Mouse (Mus musculus) embryonic fibroblast, embryonic 13.5 days (primary cell): ENCODE measurements around the gene Agxt2.

Experiments
- CTCF ChIP-seq: IDR thresholded peaks from 2 replicates; pipeline ENCODE4 v1.5.1; 2011; ENCODE audit warnings: mild to moderate bottlenecking, control low read depth, low read length, moderate library complexity, borderline replicate concordance; ENCODE audit not compliant: insufficient read depth
- POLR2A ChIP-seq: IDR thresholded peaks from 2 replicates; pipeline ENCODE4 v1.6.1; 2011; ENCODE audit warnings: low read depth, mild to moderate bottlenecking, control low read depth, low read length, moderate library complexity

DNA sequence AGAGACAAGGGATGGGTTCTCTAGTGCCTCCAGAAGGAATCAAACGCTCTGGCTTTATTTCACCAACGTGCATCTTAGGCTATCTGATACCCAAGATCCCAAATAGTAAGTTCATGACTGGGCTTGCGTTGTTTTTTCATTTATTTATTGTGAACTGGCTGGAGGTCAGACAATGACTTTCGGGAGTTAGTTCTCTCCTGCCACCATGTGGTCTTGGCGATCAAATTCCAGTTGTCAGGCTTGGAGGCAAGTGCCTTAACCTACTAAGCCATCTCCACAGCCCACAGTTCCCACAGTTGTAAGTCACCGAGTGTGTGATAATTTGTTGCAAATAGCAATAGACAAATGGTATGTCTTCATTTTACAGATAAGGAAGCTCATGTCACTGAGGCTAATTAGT is 81.6 kb downstream of the Agxt2 start:
- TF ChIP-seq CTCF (no peak), POLR2A (no peak)
